8 mouse cellular contexts compared by ENCODE assay signal in the genomic region with DNA sequence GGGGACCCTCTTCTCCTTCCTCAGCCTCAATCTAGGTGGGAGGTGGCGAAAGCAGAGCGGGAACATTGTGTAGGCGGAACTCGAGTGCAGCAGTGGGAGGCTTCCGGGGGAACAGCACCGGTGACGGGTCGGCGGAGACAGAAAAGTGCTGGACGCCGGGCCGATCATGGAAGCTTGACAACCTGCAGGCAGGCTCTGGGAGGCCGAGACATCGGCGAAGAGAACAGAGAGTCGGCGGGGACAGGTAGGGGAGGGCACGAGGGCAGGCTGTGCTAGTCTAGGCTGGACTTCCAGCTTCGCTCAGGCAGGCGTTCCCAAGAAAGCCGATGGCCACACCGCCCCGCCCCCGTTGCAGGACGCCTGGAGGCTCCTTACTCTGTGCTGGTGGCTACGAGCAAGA. TPM values are rescaled to one million over a fixed set of nuclear protein-coding genes. Genes with fewer than 3 reads are reported as not detected.
A peak's percentile ranks its signal among the peaks of the same experiment; 100 is the strongest.
DNase-seq lines count a peak whose midpoint lies in the region; ATAC-seq and TF ChIP-seq lines count a peak whose summit lies in the region.

No protein-coding gene starts in this region.

- under 1% methylated on average over 26 of the region's 26 CpGs for WGBS in hindbrain, postnatal 0 days

- peaks cover 12% of the 10 kb centered on the region; the same call in 1 of the 2 replicates for H3K4me1 ChIP-seq in hindbrain, postnatal 0 days (ENCODE audit: insufficient read depth, low read length)
- peaks cover 37% of the 10 kb centered on the region for H3K4me1 ChIP-seq in megakaryocyte, embryonic 14.5 days

- TF ChIP-seq CTCF in gastrocnemius, adult 2 months (IDR thresholded peaks at IDR 0.05) = no peak
- TF ChIP-seq CTCF in hindbrain, postnatal 0 days (IDR thresholded peaks at IDR 0.05; ENCODE audit: low read depth) = no peak; the same call in 1 of the 2 replicates

- H3K36me3 ChIP-seq in hindbrain, postnatal 0 days (ENCODE audit: insufficient read depth, low read length) = peaks cover 13% of the 10 kb centered on the region; the same call in 1 of the 2 replicates
- peaks cover 34% of the 10 kb centered on the region for H3K36me3 ChIP-seq in megakaryocyte, embryonic 14.5 days (replicated peaks; ENCODE audit: low read length)

- peak; percentile 61 for DNase-seq in WW6 (ENCODE audit: low read depth, low spot score)
- DNase-seq in gastrocnemius, adult 2 months = peak; percentile 86
- peak; percentile 91 for DNase-seq in hindbrain, postnatal 0 days (ENCODE audit: low spot score)
- peak; percentile 65 to 69 for DNase-seq in left cerebral cortex, adult 8-10 months (ENCODE audit: low spot score in 2 of 2)
- peak; percentile 90 for DNase-seq in right cerebral cortex, postnatal 10 days (ENCODE audit: low spot score in 2 of 2)
- DNase-seq in urinary bladder, postnatal 25 days (ENCODE audit: low spot score) = peak; percentile 80

- H3K27ac ChIP-seq in gastrocnemius, adult 2 months = peak overlapping the region; percentile 82
- peak overlapping the region; percentile 58; the same call in 1 of the 2 replicates for H3K27ac ChIP-seq in hindbrain, postnatal 0 days

- intact Hi-C loops in gastrocnemius, adult 2 months (cut with DNase I) = no loop called here

- no peaks in the 10 kb centered on the region for H3K9me3 ChIP-seq in hindbrain, postnatal 0 days (ENCODE audit: low read length)
- H3K9me3 ChIP-seq in megakaryocyte, embryonic 14.5 days = no peaks in the 10 kb centered on the region

- ATAC-seq in common myeloid progenitor, adult 5-6 weeks (replicated peaks; ENCODE audit: low read depth, poor library complexity, severe bottlenecking) = peak; percentile 71
- ATAC-seq in hindbrain, postnatal 0 days = peak; percentile 55

- H3K9ac ChIP-seq in hindbrain, postnatal 0 days (replicated peaks; ENCODE audit: low read length) = peak overlapping the region; percentile 79

- H3K4me3 ChIP-seq in gastrocnemius, adult 2 months = peak overlapping the region; percentile 84
- H3K4me3 ChIP-seq in hindbrain, postnatal 0 days (ENCODE audit: low read length) = peak overlapping the region; percentile 94
- peak overlapping the region; percentile 96 for H3K4me3 ChIP-seq in megakaryocyte, embryonic 14.5 days (replicated peaks)

- no peaks in the 10 kb centered on the region for H3K27me3 ChIP-seq in hindbrain, postnatal 0 days (ENCODE audit: insufficient read depth, low read length)
- H3K27me3 ChIP-seq in megakaryocyte, embryonic 14.5 days (replicated peaks) = no peaks in the 10 kb centered on the region

- H3K4me2 ChIP-seq in hindbrain, postnatal 0 days (ENCODE audit: low read depth, low read length) = peak overlapping the region; percentile 87

RNA-seq across cellular contexts. Expression of gene Cops7b, which starts 4.3 kb away (rescaled TPM):
- 23.3 and 25.8 TPM in 2 replicates for total RNA-seq in common myeloid progenitor, adult 5-6 weeks (2017)
- total RNA-seq in gastrocnemius, adult 2 months (2021) = 10 to 100 TPM; 10.2 to 11.0 TPM
- total RNA-seq in hindbrain, postnatal 0 days (2014; rRNA removed) = 33.6 and 47.0 TPM in 2 replicates
- polyA plus RNA-seq in hindbrain, postnatal 0 days (2015; fragmentation: Nextera tagmentation; extraction: Ambion mirVana) = 44.7 and 48.3 TPM in 2 replicates
- 10 to 100 TPM; 17.0 to 24.9 (median 22.3) TPM for total RNA-seq in left cerebral cortex, adult 8-10 months (2022)
- 16.3 and 36.3 TPM in 2 replicates for polyA plus RNA-seq in megakaryocyte, embryonic 14.5 days (2012; ENCODE audit: insufficient read depth, low replicate concordance)

RNA-seq across cellular contexts. Expression of gene Pde6d, which starts 4.6 kb away (rescaled TPM):
- total RNA-seq in common myeloid progenitor, adult 5-6 weeks (2017) = 7.5 and 8.5 TPM in 2 replicates
- total RNA-seq in gastrocnemius, adult 2 months (2021) = 10 to 100 TPM; 24.3 to 30.3 TPM
- total RNA-seq in hindbrain, postnatal 0 days (2014; rRNA removed) = 36.6 and 39.1 TPM in 2 replicates
- polyA plus RNA-seq in hindbrain, postnatal 0 days (2015; fragmentation: Nextera tagmentation; extraction: Ambion mirVana) = 112 and 121 TPM in 2 replicates
- 10 to 100 TPM; 48.3 to 59.9 (median 53.5) TPM for total RNA-seq in left cerebral cortex, adult 8-10 months (2022)
- polyA plus RNA-seq in megakaryocyte, embryonic 14.5 days (2012; ENCODE audit: insufficient read depth, low replicate concordance) = 24.8 and 45.8 TPM in 2 replicates

Comparison
In these comparisons a context has a peak if more than half of its experiments do, and no peak if none do; other contexts are left out.
1. Peak in every context shown above with its lines: DNase-seq, ATAC-seq, H3K4me3 ChIP-seq and H3K27ac ChIP-seq.